Mouse (Mus musculus) adrenal gland, adult (tissue): ENCODE measurements around the gene Nras.

Experiments used
- DNase-seq, 2 experiments: peaks; one replicate each; pipeline ENCODE4 v3.0.0; 2022 to 2023; ENCODE audit warnings: low spot score in 1 of 2; ENCODE audit not compliant: inconsistent age in 2 of 2

The Nras gene

GRCm38 (mm10) chr3:103091753-103092152, 33.7 kb downstream of the Nras start:
- no peak for DNase-seq

DNA sequence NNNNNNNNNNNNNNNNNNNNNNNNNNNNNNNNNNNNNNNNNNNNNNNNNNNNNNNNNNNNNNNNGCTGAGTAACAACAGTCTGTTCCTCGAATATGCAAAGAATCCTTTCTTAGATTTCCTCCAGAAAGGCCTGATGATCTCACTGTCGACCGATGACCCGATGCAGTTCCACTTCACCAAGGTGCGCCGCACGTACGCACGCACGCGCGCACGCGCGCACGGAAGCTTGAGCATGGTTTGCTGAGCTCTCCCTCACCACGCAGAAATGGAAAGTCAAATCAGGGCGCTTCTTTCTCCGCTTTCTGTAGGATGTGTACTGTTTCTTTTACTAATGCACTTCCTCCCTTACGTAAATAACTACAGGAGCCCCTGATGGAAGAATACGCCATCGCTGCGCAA, 40.6 kb downstream of the Nras start:
- DNase-seq, result no peak

DNA sequence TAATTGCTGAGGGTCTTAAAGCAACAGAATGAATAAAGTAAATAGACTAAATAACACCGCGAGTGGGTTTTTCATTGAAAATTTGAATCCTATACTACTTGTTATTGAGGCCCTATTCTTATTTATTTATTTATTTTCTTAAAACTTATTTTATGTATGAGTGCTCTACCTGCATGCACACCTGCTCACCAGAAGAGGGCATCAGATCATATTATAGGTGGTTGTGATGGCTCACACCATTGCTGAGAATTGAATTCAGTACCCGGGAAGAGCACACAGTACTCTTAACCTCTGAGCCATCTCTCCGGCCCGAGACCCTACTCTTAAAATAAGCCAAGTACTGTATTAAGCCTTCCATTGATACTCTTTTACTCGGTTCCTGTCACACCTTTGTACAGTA, 41.6 kb downstream of the Nras start:
- no peak for DNase-seq

DNA sequence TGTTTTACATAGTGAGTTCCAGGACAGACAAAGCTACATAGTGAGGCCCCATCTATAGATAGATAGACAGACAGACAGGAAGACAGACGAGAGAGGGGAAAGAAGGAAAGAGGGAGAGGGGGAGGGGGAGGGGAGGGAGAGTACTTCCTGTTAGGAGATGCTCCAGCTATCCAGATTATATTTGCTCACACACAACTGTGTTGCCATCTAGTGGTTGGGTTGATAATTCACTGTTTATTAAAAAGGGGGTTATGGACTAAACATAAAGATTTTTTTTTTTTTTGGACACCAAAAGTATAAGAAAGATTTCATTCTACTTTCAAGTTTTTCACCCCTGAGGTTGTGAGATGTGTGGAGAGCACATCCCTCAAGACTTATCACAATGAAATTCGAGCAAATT, 42.6 kb downstream of the Nras start:
- no peak for DNase-seq

DNA sequence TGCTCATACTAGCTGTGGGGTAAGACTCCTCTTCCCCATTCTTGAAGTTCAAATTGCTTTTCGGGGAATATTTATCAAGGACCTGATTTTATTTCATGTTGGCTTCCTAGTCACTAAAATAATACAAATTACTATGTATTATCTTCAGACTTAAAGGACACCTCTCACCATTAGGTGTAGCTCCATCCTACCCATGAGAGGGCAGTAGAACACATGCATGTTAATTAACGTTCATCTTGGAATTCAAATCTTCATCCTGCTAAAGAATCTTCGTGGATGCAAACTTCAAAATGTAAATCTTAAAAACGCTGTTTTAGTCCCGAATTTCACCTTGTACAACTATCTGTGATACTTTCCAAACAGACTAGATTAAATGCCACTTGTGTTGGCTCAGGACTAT, 43.1 kb downstream of the Nras start:
- no peak for DNase-seq

- DNase-seq, result no peak
Observed at GRCm38 (mm10) chr3:103101909-103102308, 43.8 kb downstream of the Nras start.

DNA sequence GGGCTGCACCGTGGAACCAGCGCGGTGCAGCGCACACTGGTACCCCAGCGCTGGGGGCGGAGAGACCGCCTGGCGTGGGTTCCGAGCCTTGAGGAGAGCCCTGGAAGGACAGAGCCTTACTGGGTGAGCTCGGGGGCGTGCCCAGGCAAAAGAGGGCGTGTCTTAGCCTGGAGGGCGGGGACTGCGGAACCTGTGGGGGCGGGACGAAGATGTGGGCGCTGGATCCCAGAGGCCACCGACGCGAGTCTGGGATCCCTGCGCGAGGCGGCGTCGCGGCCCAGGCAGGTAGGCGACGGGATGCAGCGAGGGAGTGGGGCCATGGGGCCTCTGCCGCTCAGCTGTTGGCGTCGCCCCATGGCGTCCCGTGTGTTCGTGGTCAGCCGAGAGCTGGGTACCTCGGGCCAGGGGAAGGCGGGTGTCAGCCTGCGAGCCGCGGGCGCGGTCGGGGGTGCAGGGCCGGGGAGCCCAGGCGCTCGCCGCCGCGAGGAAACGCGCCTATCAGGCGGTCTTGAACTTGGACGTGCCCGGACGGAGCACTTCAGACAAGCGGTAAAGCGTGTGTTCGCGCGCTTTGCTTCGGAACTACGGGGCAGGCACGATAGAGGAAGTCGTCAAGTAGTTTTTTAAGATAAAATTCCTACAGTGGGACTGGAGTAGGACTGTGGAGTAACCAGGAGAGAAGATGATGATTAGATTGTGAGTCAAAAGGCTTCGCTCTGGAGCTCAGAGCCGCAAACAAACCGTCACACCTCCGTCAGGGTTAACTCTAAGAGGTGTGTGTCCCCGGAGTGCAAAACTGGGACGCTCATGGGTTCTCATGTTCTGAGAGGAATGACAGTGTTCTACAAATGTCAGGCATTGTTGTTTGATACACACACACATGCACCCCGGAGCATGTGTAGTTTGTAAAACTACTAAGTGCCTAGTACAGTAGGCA, 44.6 kb downstream of the Nras start, which contains the start of gene Dennd2c:
Dennd2c (plus strand) TSS at position 151 of the 937 bp plus-strand sequence.
- peak; percentile 93 to 99 for DNase-seq

DNA sequence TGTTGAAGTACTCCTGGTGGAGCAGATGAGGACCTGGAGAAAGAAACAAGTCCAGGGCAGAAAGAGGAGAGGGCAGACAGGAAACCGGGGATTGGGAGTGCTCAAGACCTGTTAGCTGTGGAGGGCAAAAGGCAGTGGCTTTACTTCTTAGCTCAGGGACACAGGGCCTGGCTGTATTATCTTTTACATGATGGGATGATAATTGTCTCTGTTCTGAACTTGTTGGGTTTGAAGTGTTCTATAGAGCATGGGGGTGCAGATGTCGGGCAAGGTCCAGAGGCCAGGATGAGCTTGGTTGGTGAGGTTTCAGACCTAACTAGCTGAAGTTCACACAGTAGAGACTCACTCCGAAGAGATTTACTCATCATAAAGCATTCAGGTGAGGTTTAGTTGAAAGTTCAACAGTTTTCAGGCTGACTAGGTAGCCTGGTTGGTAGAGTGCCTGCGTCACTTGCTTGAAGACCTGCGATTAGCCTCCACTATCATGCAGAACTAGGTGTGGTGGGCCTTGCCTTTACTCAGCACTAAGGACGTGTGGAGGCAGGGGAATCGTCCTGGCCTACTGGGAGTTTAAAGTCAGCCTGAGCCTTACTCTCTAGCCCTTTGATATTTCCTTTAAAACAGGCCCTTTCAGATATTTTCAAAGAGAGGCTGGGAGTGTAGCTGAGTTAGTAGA, 49.6 kb downstream of the Nras start:
- no peak for DNase-seq

DNA sequence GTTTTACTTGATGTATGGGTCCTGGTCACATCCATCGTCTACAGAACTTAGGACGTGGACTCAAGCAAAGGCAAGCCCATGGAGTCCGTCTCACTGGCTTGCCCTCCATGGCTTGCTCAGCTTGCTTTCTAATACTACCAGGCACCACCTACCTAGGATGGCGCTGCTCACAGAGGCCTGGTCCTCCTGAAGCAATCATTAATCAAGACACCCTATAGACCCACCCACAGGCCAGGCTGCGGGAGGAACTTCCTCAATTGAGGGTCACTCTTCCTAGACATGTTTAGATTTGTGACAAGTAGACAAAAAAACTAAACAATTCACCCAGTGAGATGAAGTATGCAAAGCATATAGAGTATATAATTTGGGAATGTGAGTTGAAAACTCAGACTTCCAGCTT, 54.1 kb downstream of the Nras start:
- DNase-seq, result no peak
